Mouse (Mus musculus) ES-E14 (cell line): Measurements from ENCODE around the gene Macrod1. TPM values are rescaled to one million over a fixed set of nuclear protein-coding genes. Genes with fewer than 3 reads are reported as not detected.
"Not testable (repeated sequence)": the region's sequence is repeated elsewhere in the genome, so short reads cannot be mapped to it uniquely, and the experiment has no call there.

Experiments used
- DNase-seq: peaks from one replicate; pipeline ENCODE4 v3.0.0-alpha.2; 2013; ENCODE audit warnings: low read depth, low spot score
- H3K27ac ChIP-seq: 2 replicates; pipeline ENCODE4 v1.5.1; 2012; ENCODE audit warnings: low read depth, mild to moderate bottlenecking, low read length, moderate library complexity, mixed read lengths; ENCODE audit not compliant: poor library complexity, insufficient read depth, severe bottlenecking
- H3K36me3 ChIP-seq: 2 replicates; pipeline ENCODE4 v1.6.1; 2012; ENCODE audit warnings: mild to moderate bottlenecking, low read length, moderate library complexity, mixed read lengths; ENCODE audit not compliant: control insufficient read depth, poor library complexity, insufficient read depth, severe bottlenecking
- H3K4me1 ChIP-seq, 2 experiments: fragments of 150-350 bp in 1 of 2; sonication (generic) in 1 of 2; 2 replicates each; pipeline ENCODE4 v1.6.1; 2012; ENCODE audit warnings: low read length in 2 of 2, mild to moderate bottlenecking in 1 of 2, mixed read lengths in 1 of 2; ENCODE audit not compliant: control insufficient read depth in 2 of 2, insufficient read depth in 2 of 2, poor library complexity in 1 of 2
- H3K4me3 ChIP-seq, 2 experiments: fragments of 150-350 bp in 1 of 2; sonication (generic) in 1 of 2; 2 replicates each; pipeline ENCODE4 v1.5.1; 2012; ENCODE audit warnings: low read length in 2 of 2, low read depth in 1 of 2, mild to moderate bottlenecking in 1 of 2, mixed read lengths in 1 of 2; ENCODE audit not compliant: insufficient read depth in 1 of 2, poor library complexity in 1 of 2, severe bottlenecking in 1 of 2
- H3K9ac ChIP-seq: 2 replicates; pipeline ENCODE4 v1.6.1; 2012; ENCODE audit warnings: low read depth, mild to moderate bottlenecking, low read length, mixed read lengths; ENCODE audit not compliant: poor library complexity, insufficient read depth, severe bottlenecking
- H3K9me3 ChIP-seq: fragments of 150-350 bp; sonication (generic); 2 replicates; pipeline ENCODE4 v1.6.1; 2012; ENCODE audit warnings: low read depth, mild to moderate bottlenecking, low read length; ENCODE audit not compliant: control insufficient read depth, insufficient read depth
- CHD2 ChIP-seq: IDR thresholded peaks from 2 replicates; pipeline ENCODE4 v1.6.1; 2014; ENCODE audit warnings: mild to moderate bottlenecking, low read depth, low read length, inconsistent platforms
- HCFC1 ChIP-seq: IDR thresholded peaks from 2 replicates; pipeline ENCODE4 v1.6.1; 2012; ENCODE audit warnings: low read length, inconsistent platforms, borderline replicate concordance; ENCODE audit not compliant: insufficient read depth
- MAFK ChIP-seq: IDR thresholded peaks from 2 replicates; pipeline ENCODE4 v1.6.1; 2014; ENCODE audit warnings: mild to moderate bottlenecking, low read depth, low read length, inconsistent platforms; ENCODE audit not compliant: insufficient read depth
- ZC3H11A ChIP-seq: IDR thresholded peaks from 2 replicates; pipeline ENCODE4 v1.6.1; 2012; ENCODE audit warnings: low read depth, mild to moderate bottlenecking, inconsistent platforms, low read length, borderline replicate concordance
- ZNF384 ChIP-seq: IDR thresholded peaks from 2 replicates; pipeline ENCODE4 v1.6.1; 2012; ENCODE audit warnings: low read depth, low read length, inconsistent platforms
- in situ Hi-C, 2 experiments: fragments of 600-800 bp; cut with MboI; formaldehyde crosslinking; loops; one replicate each; pipeline ENCODE4 v1.15.1; 2025; ENCODE audit warnings: low sequenced_read_pairs in 2 of 2, inconsistent platforms in 1 of 2; ENCODE audit not compliant: unreplicated experiment in 2 of 2
- total RNA-seq: library from RNA; depleted of rRNA; stranded (reverse); fragments of 300-350 nt; gene quantifications from 2 replicates; pipeline ENCODE4 v1.2.3, GENCODE M21; 2012

The Macrod1 gene
- total RNA-seq, 1 experiment: 1.4 TPM

DNA sequence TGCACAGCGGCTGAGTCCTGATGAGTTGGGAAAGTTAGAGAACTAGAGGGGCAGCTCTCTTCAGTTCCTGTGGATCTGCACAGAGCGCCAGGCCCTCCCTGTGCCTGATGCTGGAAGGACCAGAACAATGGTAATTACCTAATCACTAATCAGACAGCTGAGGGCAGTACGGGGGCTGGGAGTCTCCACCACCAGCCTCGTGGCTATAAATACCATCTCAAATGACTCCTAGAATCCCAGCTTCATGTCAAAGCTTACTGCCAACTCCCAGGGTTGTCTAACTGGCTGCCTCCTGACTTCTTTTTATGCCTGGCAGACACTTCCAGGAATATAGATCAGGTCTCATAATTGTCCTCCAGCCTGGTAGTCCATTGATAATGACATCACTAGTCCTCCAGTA lies 11.9 kb upstream of the Macrod1 start:
- Histone ChIP-seq H3K9ac (no peak overlapping the region), H3K4me3 (no peak overlapping the region), H3K27ac (no peak overlapping the region; the same call in 1 of the 2 replicates), H3K4me1 (peaks cover 0 to 8% of the 10 kb centered on the region in 2 experiments; a peak in 1 of 4 replicates), H3K36me3 (no peaks in the 10 kb centered on the region), H3K9me3 (no peaks in the 10 kb centered on the region)
- DNase-seq: no peak
- in situ Hi-C loops: no loop called here
- TF ChIP-seq ZNF384 (no peak), MAFK (no peak), CHD2 (no peak), HCFC1 (no peak), ZC3H11A (no peak)

GRCm38 (mm10) chr19:7053382-7053781 lies 3.2 kb upstream of the Macrod1 start:
- in situ Hi-C loops: loop anchor here in 1 of 2 experiments (10.0 kb wide), 1 partner anchor 291 kb away; the partner anchor contains the start of gene Mark2
- H3K9me3 ChIP-seq, DNase-seq, H3K27ac ChIP-seq, H3K9ac ChIP-seq, H3K4me3 ChIP-seq, H3K36me3 ChIP-seq: not testable (repeated sequence)
- peaks cover 6 to 22% of the 10 kb centered on the region in 2 experiments; a peak in 2 of 4 replicates for H3K4me1 ChIP-seq

DNA sequence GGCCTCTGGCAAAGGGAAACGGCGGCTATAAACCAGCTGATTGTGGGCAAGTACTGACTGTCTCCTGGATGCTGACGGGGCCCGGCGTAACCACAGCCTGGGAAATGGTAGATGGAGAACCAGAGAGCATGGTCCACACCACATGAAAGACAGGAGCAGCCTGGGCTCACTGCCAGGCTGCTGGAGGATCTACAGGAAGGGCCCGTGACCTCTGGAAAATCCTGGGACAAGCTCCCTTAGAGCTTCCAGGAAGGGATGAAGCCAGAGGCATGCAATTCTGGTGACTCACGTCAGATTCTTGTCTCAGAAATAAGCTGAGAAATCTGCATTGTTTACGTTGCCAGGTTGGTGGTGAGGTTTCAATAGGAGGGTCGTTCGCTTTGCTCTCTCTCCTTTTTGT lies 1.8 kb upstream of the Macrod1 start:
- H3K36me3 ChIP-seq: no peaks in the 10 kb centered on the region
- no peak overlapping the region for H3K4me3 ChIP-seq
- H3K9me3 ChIP-seq: no peaks in the 10 kb centered on the region
- peak overlapping the region; percentile 60 for H3K9ac ChIP-seq
- DNase-seq: no peak
- in situ Hi-C loops: loop anchor here in 1 of 2 experiments (10.0 kb wide), 1 partner anchor 290 kb away; the partner anchor contains the start of gene Mark2
- H3K4me1 ChIP-seq: peaks cover 6 to 20% of the 10 kb centered on the region in 2 experiments; a peak in 2 of 4 replicates
- TF ChIP-seq CHD2 (no peak), ZNF384 (no peak), HCFC1 (no peak), ZC3H11A (no peak), MAFK (no peak)
- H3K27ac ChIP-seq: peak overlapping the region; percentile 70

DNA sequence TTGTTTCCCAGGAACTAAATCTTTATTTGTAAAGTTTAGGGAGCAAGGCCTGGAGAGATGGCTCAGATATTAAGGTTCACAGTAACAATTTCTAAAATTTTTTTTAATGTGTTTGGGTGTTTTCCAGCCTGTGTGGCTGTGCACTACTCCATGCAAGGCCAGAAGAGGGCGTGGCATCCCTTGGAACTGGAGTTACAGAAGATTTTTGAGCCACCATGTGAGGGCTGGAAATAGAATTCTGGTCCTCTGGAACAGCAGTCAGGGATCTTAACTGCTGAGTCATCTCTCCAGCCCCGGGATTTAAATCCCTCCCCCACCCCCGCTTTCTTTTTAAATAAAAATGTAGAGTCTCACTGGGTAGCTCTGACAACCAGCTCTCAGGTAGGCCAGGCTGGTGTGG lies 1.4 kb upstream of the Macrod1 start:
- DNase-seq: no peak
- no peak overlapping the region for H3K4me3 ChIP-seq
- H3K9ac ChIP-seq: no peak overlapping the region; the same call in 1 of the 2 replicates
- no peaks in the 10 kb centered on the region for H3K9me3 ChIP-seq
- no peaks in the 10 kb centered on the region for H3K36me3 ChIP-seq
- peaks cover 6 to 20% of the 10 kb centered on the region in 2 experiments; a peak in 2 of 4 replicates for H3K4me1 ChIP-seq
- in situ Hi-C loops: loop anchor here in 1 of 2 experiments (10.0 kb wide), 1 partner anchor 290 kb away; the partner anchor contains the start of gene Mark2
- H3K27ac ChIP-seq: peak overlapping the region; percentile 70; the same call in 1 of the 2 replicates
- no peak for TF ChIP-seq ZC3H11A
- TF ChIP-seq CHD2: no peak
- TF ChIP-seq MAFK: peak; percentile 92

DNA sequence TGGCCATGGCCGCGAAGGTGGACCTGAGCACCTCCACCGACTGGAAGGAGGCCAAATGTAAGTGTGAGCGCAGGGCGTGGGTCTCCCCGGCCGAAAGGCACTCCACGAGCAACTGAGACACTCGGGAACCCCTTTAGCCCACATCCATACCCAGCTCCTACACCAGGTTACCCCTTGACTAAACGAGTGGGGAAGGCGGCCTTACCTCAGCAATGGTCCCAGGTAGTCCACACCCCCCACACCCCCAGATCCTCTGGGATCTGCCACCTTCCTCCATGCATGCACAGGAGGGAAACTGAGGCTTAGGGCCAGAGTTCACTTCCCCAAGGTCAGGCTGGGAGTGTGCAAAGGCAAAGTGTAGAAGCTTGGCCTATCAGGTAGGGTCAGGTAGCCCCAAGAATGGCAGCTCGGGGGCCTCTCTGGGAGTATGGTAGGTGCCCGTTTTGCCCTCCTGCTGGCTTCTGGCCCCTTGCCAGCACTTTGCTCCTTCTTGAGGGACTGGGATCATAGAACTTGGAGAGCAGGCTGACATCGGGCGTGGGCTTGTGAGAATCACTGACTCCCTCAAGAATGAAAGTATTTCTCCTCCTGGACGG lies 614 bp downstream of the Macrod1 start:
- no peaks in the 10 kb centered on the region for H3K36me3 ChIP-seq
- TF ChIP-seq ZNF384 (no peak), MAFK (no peak), CHD2 (no peak), ZC3H11A (no peak), HCFC1 (no peak)
- H3K4me3 ChIP-seq: peak overlapping the region; percentile 82 to 97
- H3K9me3 ChIP-seq: no peaks in the 10 kb centered on the region
- DNase-seq: no peak
- peaks cover 6 to 20% of the 10 kb centered on the region in 2 experiments; a peak in 2 of 4 replicates for H3K4me1 ChIP-seq
- no peak overlapping the region for H3K27ac ChIP-seq
- peak overlapping the region; percentile 60 for H3K9ac ChIP-seq
- in situ Hi-C loops: loop anchor here in 1 of 2 experiments (10.0 kb wide), 1 partner anchor 288 kb away; the partner anchor contains the start of gene Mark2
